Mouse (Mus musculus) limb, embryonic 14.5 days (tissue): ENCODE measurements around the gene Pde3a. TPM values are rescaled to one million over a fixed set of nuclear protein-coding genes. Genes with fewer than 3 reads are reported as not detected.

Experiments used
- ATAC-seq: fragments of 200-750 bp; cut with Nextera tagmentation; 2 replicates; pipeline ENCODE4 v1.8.0; 2017; ENCODE audit warnings: low read depth, moderate number of reproducible peaks, moderate TSS enrichment; ENCODE audit not compliant: low FRiP score
- DNase-seq: peaks from one replicate; pipeline ENCODE4 v3.0.0-alpha.2; 2015; ENCODE audit warnings: low spot score
- H3K27ac ChIP-seq: fragments of 300-500 bp; sonication (generic); replicated peaks from 2 replicates; pipeline ENCODE4 v1.5.1; 2014; ENCODE audit warnings: low read depth, mild to moderate bottlenecking, low read length, moderate library complexity, mixed read lengths
- H3K27me3 ChIP-seq: fragments of 300-500 bp; sonication (generic); 2 replicates; pipeline ENCODE4 v1.6.1; 2014; ENCODE audit warnings: low read length, mixed read lengths; ENCODE audit not compliant: control insufficient read depth, insufficient read depth
- H3K36me3 ChIP-seq: fragments of 300-500 bp; sonication (generic); 2 replicates; pipeline ENCODE4 v1.6.1; 2014; ENCODE audit warnings: mild to moderate bottlenecking, low read length, moderate library complexity, mixed read lengths; ENCODE audit not compliant: control insufficient read depth, insufficient read depth
- H3K4me1 ChIP-seq: fragments of 300-500 bp; sonication (generic); 2 replicates; pipeline ENCODE4 v1.6.1; 2014; ENCODE audit warnings: antibody characterized with exemption, low read length, mixed read lengths; ENCODE audit not compliant: control insufficient read depth, insufficient read depth
- H3K4me2 ChIP-seq: fragments of 300-500 bp; sonication (generic); replicated peaks from 2 replicates; pipeline ENCODE4 v1.6.1; 2014; ENCODE audit warnings: low read depth, mild to moderate bottlenecking, low read length, moderate library complexity; ENCODE audit not compliant: severe bottlenecking
- H3K4me3 ChIP-seq: fragments of 300-500 bp; sonication (generic); replicated peaks from 2 replicates; pipeline ENCODE4 v1.5.1; 2014; ENCODE audit warnings: low read length
- H3K9ac ChIP-seq: fragments of 300-500 bp; sonication (generic); 2 replicates; pipeline ENCODE4 v1.6.1; 2014; ENCODE audit warnings: mild to moderate bottlenecking, low read depth, low read length, moderate library complexity; ENCODE audit not compliant: severe bottlenecking
- H3K9me3 ChIP-seq: fragments of 300-500 bp; sonication (generic); 2 replicates; pipeline ENCODE4 v1.6.1; 2016; ENCODE audit warnings: low read length; ENCODE audit not compliant: control insufficient read depth
- POLR2A ChIP-seq: fragments of 200-500 bp; IDR thresholded peaks from 2 replicates; pipeline ENCODE4 v1.8.0; 2012; ENCODE audit warnings: inconsistent platforms, mild to moderate bottlenecking, moderate library complexity, borderline replicate concordance; ENCODE audit not compliant: insufficient read depth, insufficient read length; ENCODE audit errors: extremely low read depth
- WGBS: fragments of 180-500 bp; shearing (Covaris S2); extraction: QIAGEN DNeasy Blood & Tissue Kit; methylation state at CpG from one replicate; pipeline ENCODE4 v1.1.7; 2014; 5-methylcytosine and 5-hydroxymethylcytosine counted together
- polyA plus RNA-seq, 2 experiments: library from polyadenylated mRNA; depleted of rRNA in 1 of 2; stranded (reverse) in 1 of 2; unstranded in 1 of 2; fragments of >200 nt; fragmentation: Nextera tagmentation in 1 of 2; extraction: Ambion mirVana in 1 of 2; gene quantifications; 2 replicates each; pipeline versions ENCODE4 v1.2.1 to v1.2.3; 2012 to 2014

Gene Pde3a
- polyA plus RNA-seq, 2 experiments: 4.6 to 5.2 TPM

DNA sequence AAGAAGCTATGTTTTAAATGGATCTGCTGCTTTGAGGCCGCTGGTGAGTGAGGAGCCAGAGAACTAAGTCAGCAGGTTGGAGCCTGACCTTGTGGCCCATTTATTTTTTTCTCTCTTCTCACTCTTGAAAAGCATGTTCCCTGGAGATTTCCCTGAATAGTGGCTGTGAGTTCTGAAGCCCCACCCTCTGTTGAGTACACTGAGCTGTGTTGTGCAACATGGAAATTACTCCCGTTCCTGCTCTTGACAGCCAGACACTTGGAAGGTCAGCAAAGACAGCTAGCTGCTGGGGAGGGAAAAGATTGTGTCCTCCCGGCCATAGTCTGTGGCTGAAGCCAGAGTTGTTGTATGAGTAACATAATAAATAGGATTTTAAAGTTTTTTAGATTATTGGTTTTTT is 84.2 kb downstream of the Pde3a start:
- Histone ChIP-seq H3K4me3 (no peak overlapping the region), H3K27ac (no peak overlapping the region), H3K27me3 (no peaks in the 10 kb centered on the region), H3K36me3 (no peaks in the 10 kb centered on the region), H3K9me3 (no peaks in the 10 kb centered on the region), H3K4me1 (no peaks in the 10 kb centered on the region), H3K9ac (no peak overlapping the region), H3K4me2 (no peak overlapping the region)
- WGBS: 60% methylated on average over 3 of the region's 3 CpGs
- no peak for TF ChIP-seq POLR2A
- no peak for DNase-seq
- no peak for ATAC-seq

DNA sequence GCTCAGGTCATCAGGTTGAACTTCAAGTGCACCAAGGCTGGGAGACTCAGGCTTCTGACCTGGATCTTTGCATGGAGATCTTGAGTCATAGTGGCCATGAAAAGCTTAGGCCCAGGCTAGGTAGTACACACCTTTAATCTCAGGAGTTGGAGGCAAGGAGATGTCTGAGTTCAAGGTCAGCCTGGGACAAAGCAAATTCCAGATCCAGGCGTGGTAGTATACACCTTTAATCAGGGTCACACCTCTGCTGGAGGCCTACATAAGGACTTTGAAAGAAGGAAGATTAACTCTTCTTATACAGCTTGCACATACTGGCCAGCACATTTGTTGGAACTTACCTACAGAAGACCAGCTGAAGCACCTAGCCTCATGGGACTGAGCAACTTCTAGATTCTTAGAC is 86.8 kb downstream of the Pde3a start:
- Histone ChIP-seq H3K9me3 (no peaks in the 10 kb centered on the region), H3K4me2 (no peak overlapping the region), H3K4me3 (no peak overlapping the region), H3K9ac (no peak overlapping the region), H3K27me3 (no peaks in the 10 kb centered on the region), H3K4me1 (no peaks in the 10 kb centered on the region), H3K36me3 (no peaks in the 10 kb centered on the region), H3K27ac (no peak overlapping the region)
- 72% methylated on average over 1 of the region's 1 CpGs for WGBS
- no peak for DNase-seq
- TF ChIP-seq POLR2A: no peak
- ATAC-seq: no peak

DNA sequence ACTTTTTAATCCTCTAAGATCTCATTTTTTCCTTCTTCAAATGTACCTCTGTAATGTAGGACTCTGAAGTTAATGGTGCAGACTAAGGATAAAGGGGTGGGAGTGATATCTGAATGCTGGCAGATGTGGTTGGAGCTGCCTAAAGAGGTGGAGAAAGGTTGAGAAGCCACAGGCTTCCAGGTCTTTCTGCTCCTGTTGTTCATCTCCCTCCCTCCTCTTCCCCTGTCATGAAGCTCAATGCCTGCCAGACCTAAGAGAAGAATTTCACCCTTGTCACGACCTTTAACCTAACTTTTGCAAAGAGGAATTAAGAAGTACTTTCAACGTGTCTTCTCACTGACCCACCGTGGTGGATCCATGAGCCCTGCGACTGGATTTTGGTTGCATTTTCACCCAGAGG is 87.4 kb downstream of the Pde3a start:
- no peaks in the 10 kb centered on the region for H3K36me3 ChIP-seq
- H3K4me3 ChIP-seq: no peak overlapping the region
- no peaks in the 10 kb centered on the region for H3K27me3 ChIP-seq
- H3K4me2 ChIP-seq: no peak overlapping the region
- WGBS: 75% methylated on average over 4 of the region's 4 CpGs
- no peak overlapping the region for H3K27ac ChIP-seq
- ATAC-seq (no peak), DNase-seq (no peak)
- no peak for TF ChIP-seq POLR2A
- no peaks in the 10 kb centered on the region for H3K4me1 ChIP-seq
- no peaks in the 10 kb centered on the region for H3K9me3 ChIP-seq
- H3K9ac ChIP-seq: no peak overlapping the region

DNA sequence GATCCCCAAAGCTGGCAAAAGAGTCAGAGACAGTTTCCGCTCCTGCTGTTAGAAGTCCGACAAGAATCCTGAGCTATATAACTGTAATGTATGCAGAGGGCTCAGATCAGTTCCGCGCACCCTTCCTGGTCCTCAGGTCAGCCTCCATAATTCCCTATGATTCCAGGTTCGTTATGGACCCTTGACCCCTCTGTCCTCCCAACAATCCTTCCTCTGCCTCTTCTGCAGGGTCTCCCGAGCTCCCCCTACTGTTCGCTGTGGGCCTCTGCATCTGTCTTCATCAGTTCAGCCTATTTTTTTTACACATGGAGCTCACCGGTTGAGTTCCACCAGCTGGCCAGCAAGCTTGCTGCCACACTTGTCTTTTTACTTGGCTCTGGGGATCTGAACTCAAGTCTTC is 88.6 kb downstream of the Pde3a start:
- no peak for TF ChIP-seq POLR2A
- WGBS: 57% methylated on average over 8 of the region's 8 CpGs
- H3K27ac ChIP-seq: no peak overlapping the region
- no peak overlapping the region for H3K4me3 ChIP-seq
- H3K9me3 ChIP-seq: no peaks in the 10 kb centered on the region
- no peak for DNase-seq
- no peak for ATAC-seq
- H3K27me3 ChIP-seq: no peaks in the 10 kb centered on the region
- no peak overlapping the region for H3K9ac ChIP-seq
- no peaks in the 10 kb centered on the region for H3K4me1 ChIP-seq
- no peaks in the 10 kb centered on the region for H3K36me3 ChIP-seq
- no peak overlapping the region for H3K4me2 ChIP-seq

DNA sequence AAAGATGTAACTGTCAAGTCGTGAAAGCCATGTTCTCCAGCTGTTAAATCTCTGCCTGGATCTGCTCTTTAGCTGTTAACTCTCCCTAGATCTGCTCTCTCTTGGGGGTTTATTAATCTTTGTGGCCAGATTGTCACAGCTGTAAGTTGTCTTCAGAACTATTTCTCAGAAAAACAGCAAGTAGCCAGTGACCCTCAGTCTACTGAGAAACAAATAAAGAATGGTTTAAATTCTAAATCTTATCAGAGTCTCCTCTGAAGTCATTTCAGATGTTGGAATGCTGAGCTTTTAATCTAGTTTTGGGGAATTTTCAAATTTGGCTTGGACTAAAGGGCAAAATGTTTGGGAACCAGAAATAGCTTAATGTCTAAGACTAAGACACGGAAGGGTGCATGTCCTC is 92.3 kb downstream of the Pde3a start:
- DNase-seq: no peak
- Histone ChIP-seq H3K9me3 (no peaks in the 10 kb centered on the region), H3K4me2 (no peak overlapping the region), H3K9ac (no peak overlapping the region), H3K27ac (no peak overlapping the region), H3K36me3 (no peaks in the 10 kb centered on the region), H3K4me3 (no peak overlapping the region), H3K27me3 (no peaks in the 10 kb centered on the region), H3K4me1 (no peaks in the 10 kb centered on the region)
- TF ChIP-seq POLR2A: no peak
- whole genome bisulfite sequencing: 63% methylated on average over 2 of the region's 2 CpGs
- ATAC-seq: no peak

DNA sequence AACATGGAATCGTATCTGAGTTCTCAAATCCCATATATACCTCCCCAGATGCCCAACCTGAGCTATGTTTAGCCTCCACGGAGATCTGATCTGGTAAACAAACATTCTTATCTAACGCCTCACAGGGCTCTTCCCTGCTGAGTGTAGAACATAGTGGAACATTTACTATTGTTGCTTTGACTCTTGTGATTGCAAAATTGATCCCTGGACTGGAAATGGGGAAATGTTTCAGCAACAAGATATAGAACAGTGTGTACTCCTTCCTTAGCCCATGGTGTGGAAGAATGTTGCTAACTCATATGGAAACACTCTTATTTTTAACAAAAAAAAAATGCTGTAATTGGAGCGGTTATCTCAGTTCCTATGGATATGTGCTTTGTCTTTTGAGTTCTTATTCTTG is 98.8 kb downstream of the Pde3a start:
- no peaks in the 10 kb centered on the region for H3K4me1 ChIP-seq
- no peaks in the 10 kb centered on the region for H3K36me3 ChIP-seq
- ATAC-seq (no peak), DNase-seq (no peak)
- H3K27me3 ChIP-seq: no peaks in the 10 kb centered on the region
- 76% methylated on average over 4 of the region's 4 CpGs for WGBS
- H3K9me3 ChIP-seq: no peaks in the 10 kb centered on the region
- TF ChIP-seq POLR2A: no peak
- H3K27ac ChIP-seq: no peak overlapping the region
- H3K9ac ChIP-seq: no peak overlapping the region
- H3K4me2 ChIP-seq: no peak overlapping the region
- H3K4me3 ChIP-seq: no peak overlapping the region
